Mouse (Mus musculus) gastrocnemius, postnatal 36 days (tissue): ENCODE results near the gene Aagab. TPM values are rescaled to one million over a fixed set of nuclear protein-coding genes. Genes with fewer than 3 reads are reported as not detected.

Source experiments
- DNase-seq, 2 experiments: peaks; one replicate each; pipeline ENCODE4 v3.0.0; 2022
- intact Hi-C: fragments of 180-260 bp; cut with DNase I; formaldehyde crosslinking; loops from one replicate; pipeline ENCODE4 v1.15.1; 2025
- total RNA-seq, 2 experiments: library from RNA; stranded (reverse); gene quantifications; 2 replicates each; pipeline ENCODE4 v1.2.3; 2021

Aagab gene
- total RNA-seq, 2 experiments from 2014 or later = 10.9 TPM

DNA sequence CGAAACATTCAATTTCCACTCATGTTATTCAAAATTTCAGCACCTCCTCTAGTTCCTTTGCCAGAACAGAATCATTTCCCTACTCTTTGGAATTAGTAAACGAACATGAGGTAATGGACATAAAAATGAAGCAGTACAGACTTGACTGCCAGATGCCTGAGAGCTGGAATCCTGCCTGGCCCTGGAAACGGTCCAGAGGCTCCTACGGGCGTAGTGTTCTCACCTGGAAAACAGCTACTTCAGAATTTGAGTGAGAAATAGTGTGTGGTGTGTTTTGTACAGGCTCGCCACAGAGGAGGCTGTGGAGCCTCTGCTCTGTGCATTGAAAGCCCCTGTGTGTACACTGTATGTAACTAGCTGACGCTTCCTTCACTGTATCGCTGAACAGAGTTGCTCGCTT, 5.8 kb upstream of the Aagab start:
- intact Hi-C loops = no loop called here
- no peak for DNase-seq

DNA sequence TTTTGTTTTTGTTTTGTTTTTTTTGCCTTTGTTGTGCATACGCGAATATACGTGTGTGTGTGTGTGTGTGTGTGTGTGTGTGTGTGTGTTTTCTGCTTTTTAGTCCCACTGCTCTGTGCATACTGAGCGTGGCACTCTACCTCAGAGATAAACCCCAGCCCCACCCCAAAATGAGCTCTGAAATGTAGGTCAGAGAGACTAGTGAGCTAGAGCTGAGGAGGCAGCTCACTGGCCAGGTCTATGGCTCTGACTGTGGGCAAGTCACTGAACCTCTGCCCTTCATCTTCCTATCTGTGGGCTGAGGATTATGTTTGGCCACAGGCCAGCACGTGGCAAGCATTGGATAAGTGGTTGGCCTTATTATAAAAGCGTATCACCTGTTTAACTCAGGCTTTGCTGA, 1.4 kb downstream of the Aagab start:
- intact Hi-C loops = no loop called here
- DNase-seq = no peak

DNA sequence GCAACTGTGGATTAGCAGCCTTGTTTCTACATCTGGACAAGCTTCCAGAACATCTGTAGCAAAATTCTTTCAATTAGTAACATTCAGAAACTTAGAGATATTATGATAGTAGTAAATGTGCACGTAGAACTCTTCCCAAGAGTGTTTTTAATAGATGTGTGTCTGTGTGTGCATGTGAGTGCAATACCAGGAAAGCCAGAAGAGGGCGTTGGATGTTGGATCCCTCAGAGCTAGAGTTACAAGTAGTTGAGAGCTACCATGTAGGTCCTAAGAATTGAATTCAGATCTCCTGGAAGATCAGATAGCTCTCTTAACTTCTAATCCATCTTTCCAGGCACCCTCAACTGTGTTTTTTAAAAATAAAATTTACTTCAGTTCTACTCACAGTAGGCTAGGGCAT, 4.1 kb downstream of the Aagab start:
- intact Hi-C loops = no loop called here
- no peak for DNase-seq

DNA sequence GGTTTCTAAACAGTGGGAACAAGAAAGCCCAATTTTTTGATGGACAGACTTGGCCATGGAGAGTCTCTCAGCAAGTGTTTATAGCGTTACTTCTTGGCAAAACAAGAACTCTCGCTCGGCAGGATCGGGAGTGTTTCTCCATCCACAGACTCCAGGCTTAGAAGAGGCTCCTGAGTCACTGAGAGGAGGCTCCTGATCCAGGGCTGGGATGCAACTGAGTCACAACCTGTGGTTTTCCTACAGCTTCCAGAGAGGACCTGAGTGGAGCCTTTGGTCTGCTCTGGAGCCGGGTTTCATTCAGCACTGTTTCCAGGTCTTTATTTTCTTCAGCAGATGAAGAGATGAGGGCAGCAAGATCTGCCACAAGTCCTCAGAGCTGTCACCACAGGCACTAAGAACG, 5.5 kb downstream of the Aagab start:
- intact Hi-C loops = no loop called here
- DNase-seq = no peak

DNA sequence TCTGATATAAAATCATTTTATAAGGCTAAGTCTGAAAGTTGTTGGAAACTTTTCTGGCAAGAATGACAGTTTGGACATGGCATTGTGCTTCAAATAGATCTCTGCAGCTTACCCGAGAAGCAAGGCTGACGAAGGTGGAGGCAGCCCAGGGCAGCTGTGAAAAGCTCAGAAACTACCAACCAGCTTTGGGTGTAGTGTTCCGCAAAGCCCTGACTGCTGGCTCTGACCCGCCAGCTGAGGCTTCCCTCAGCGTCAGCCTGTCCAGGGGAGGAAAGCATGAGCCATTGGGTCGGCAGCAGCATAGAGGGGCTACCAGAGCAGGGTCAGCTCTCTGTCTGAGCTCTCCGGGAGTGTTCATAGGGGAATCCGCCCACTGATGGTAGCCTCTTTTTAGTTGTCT, 6.8 kb downstream of the Aagab start:
- DNase-seq = no peak
- intact Hi-C loops = no loop called here

DNA sequence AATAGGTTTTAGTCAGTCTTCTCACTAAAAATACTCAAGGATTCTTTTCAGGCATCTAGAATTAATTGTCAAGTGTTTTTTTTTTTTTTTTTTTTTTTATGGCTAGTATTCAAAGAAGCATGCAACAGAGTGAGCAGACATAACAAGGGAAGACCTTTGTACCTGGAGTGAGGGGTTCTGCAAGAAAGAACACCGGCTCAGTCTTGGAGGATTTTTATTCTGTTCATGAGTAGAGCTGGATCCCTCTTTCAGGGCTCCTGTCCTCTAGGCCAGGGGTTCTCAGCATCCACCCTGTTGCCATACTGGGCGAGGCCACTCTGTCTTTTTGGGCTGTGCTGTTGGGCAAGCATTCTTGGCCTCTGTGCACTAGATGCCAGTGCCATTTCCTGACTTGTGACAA, 7.3 kb downstream of the Aagab start:
- intact Hi-C loops = no loop called here
- no peak for DNase-seq

DNA sequence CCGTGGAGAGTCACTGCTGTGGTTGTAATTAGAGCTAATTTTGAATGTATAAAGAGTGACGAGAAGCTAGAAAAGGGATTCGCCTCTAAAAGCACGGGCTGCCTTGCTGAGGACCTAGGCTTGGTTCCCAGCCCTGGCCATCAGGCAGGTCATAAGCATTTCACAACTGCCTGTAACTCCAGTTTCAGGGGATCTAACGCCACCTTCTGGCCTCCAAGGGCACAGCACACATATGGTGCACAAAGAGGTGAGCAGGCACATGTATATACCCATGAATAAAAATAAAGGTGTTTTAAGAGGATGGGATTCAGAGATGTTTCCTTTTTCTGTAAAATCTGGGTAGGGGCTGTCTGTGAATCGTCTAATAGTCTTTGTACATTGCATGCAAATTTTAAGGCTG, 7.8 kb downstream of the Aagab start:
- intact Hi-C loops = no loop called here

DNA sequence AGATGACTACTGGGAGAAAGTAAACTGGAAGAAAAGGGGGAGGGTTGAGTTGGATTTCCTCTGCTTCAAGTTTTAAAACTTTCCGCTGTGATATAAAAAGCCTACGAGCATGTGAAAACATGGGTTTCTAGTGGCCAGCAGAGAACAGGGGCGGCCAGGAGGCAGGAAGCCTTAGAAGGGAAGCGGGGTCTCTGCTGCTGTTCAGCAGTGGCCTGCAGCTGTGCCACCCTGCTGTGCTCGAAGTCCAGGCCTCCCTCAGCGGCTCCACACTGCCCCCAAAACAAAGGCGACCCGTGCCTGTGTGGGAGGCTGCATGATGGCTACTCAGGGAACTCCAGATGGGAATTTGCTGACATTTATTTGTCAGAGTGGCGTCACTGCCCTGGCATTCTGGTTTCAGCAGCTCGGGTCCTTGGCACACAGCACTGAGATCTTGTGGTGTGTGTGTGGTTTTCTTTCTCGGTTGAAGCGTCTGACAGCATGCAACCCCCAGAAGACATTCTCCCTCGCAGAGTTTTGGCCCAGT, 8.4 kb downstream of the Aagab start:
- intact Hi-C loops = no loop called here
- DNase-seq = peak in 1 of 2 experiments; percentile 22

More for the DNA sequence above, 7.8 kb downstream of the Aagab start:
- no peak for DNase-seq

DNA sequence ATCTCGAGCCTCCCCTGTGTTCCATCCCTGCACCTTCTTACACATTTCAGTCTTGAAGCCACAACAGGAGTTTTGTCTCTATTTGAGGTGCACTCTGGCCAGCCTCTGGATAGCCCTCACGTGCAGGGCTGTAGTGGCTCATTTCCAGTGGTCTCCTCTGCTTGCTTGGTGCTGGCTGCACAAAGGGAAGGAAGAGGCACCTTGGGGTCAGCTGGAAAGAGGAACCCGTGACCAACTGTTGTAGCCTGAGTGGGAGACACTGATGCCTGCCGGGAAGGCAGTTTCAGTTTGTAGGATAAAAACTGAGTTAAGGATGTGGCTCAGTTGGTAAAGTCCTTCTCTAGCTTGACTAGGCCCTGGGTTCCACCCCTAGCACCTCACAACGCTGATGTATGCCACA, 9.5 kb downstream of the Aagab start:
- intact Hi-C loops = no loop called here
- DNase-seq = no peak

DNA sequence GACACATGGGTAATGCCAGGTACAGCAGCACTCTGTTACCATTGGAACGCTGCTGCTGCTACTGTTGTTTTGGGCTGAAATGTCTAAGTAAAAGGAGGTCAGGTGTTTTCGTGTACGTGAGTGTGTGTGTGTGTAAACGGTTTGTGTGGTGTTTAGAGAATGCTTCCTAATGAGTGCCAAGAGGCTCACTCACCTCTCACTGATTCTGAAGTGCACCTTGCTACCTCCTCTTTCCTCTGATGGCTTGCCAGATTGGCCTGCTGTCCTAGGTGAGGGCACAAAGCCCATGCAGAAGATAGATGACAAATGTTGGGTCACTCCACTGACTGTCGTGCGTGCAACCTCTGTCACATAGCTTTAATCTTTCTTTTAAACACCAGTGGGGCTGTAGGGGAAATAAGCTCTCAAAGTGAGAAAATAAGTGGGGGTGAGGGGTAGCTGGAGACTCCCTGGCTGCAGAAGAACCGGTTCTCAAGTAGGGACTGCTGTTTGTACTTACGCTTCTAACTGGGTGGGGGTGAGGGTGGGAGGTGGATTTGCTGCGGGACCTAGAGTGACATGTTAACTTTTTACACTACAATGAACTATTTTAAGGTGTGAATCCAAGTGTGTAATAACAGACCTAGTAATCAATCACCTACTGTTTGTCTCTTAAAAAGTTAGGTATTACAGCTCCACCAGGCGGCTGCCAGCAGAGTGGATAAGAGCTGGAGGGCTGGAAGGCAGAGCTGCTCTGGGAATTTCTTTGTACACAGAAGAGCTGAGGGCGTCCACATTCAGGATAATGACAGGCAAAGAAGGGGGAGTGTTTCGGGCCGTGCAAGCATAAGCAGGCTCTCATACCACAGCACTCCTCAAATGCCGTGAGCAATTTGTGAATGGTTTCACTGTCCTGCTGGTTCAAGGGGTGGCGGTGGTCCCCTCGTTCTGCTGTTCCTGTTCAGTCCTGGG, 10.4 kb downstream of the Aagab start:
- no peak for DNase-seq
- intact Hi-C loops = no loop called here

DNA sequence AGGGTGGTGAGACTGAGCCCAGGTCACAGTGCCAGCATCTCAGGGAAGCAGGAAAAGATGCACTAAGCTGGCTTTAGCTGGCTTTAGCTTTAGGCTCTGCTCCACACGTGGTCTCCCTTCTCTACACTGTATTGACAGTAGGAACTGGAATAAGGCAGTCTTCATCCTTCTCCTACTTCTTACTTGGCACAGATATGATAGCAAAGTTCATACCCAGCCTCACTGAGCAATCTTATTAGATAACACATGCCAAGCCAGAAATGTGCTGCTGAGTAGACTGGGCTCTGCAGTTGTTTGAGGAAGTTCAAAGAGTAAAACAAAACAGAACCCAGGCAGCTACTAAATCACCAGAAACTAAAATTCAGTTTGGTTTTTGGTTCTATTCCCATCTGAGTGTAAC, 11.1 kb downstream of the Aagab start:
- DNase-seq = no peak
- intact Hi-C loops = no loop called here

DNA sequence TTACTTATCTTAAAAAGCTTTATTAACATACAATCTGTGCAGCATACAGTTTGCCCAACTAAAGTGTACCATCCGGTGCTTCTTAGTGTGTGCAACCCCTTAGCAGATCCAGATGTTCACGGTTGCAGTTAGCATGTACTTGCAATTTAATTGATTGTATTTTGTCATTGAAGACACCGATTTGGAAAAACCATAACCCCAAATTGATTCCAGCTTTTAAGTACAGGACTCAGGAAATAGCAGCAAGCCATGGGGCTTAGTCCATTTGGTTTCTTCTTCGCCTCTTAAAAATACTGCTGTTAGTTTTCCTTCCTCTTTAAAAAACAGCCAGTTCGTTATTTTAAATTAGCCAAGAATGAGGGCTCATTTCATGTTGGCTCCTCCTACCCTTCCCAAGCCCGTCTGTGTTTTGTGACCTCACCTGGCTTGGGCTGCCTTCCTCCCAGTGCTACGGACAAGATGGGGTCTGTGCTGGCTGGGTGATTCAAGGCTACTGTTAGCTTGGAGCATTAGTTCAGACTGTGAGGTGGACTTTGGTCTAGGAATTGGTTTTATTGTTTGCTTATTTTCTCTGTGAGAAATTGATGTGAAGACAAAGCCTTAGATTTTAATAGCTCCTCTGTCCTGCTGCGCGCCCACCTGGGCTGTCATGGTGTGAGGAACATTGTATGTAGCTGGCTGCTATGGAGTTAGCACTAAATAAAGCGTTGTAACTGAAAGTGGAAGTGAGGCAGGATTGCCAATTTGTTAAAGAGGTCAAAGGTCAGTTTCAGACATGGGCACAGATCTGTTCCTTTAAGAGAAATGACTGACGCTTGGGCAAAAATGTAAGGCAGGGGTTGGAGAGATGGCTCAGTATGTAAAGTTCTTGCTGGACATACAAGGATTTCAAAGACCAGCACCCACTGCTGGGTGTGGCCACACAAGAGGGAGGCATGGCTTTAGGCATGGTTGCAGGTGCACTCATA, 11.8 kb downstream of the Aagab start:
- intact Hi-C loops = no loop called here
- no peak for DNase-seq

DNA sequence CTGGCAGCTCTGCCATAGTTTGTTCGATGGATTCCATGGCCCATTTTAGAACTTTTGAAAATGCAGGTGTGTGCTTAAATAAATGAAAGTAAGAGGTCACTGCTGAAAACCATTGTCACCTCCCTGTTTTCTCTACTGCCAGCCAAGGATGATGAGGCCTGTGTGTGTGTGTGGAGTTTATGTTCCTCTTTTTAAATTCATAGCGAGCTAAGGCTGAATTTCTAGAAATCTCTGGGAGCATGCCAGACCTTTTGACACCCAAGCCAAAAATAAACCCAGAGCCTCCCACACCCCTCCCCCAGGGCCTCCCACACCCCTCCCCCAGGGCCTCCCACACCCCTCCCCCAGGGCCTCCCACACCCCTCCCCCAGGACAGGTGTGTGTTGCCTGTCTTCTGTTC, 15.5 kb downstream of the Aagab start:
- DNase-seq = no peak
- intact Hi-C loops = no loop called here

DNA sequence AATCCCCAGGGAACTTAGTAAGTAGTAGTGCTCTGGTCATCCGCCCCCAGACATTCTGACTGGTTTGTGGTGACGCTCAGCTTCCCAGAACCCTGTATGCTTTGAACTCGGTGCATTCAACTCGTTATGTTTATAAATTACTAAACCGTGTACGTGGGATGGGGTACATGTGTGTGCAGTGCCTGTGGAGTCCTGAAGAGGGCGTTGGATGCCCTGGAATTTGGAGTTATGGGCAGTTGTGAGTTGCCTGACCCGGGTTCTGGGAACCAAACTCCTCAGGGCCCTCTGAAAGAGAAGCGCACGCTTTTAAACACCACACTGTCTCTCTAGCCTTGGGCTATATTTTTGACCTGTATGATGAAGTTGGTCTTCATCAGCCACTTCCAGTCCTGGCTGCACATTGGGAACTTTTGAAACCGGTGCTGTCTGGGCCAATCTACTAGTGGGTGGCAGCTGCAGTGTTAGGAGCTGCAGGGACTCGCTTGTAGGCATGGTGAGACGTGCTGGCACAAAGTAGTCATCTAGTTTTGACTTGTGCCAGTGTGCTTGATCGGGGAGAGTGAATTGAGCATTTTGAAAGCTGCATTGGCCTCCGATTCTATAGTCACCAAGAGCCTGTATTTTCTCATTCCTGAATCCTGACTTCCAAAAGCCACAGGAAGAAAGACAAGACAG, 21.6 kb downstream of the Aagab start:
- no peak for DNase-seq
- intact Hi-C loops = no loop called here

DNA sequence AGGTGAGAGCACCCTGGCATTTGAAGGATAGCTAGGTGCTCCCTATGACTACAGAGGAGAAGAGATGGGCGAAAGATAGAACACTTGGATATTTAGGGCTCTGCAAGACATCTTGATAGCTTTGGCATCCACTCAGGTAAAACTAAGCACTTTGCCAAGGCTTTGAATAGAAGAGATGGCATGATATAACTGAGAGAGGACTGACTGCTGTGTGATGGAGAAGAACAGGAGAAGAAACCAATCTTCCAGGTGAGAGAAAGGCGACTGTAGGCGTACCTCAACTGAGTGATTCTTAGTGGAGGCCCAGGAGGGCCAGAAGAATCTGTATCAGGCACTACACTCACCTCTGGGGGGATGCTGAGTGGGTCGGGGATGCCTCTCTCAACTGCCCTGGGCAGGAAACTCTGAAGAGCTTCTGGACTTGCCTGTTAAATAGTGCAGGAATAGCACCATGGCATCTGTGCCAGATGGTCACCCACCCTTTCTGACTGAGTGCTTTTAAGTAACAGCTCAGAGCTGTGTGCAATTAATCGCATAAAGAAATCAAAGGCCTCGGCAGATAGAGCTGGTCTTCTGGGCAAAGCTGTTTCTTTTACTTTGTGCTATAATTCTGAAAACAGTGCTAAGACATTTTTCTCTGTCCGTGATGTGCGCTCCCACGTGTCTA, 22.8 kb downstream of the Aagab start:
- intact Hi-C loops = no loop called here
- DNase-seq = no peak

DNA sequence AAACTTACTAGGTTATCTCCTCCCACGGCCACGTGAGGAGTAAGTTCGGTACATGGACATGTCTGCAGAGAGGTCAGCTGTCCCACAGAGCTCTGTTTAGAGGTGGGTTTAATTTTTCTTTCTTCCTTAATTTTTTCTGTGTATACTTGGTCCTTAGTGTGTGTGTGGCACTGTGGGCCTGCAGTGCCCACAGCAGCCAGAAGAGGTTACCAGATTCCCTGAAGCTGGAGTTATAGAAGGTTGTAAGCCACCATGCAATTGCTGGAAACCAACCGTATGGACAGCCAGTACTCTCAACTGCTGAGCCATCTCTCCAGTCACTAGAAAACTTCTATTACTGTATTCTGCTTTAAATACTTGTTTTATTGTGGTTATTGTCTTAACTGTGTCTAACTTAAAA, 29.6 kb downstream of the Aagab start:
- intact Hi-C loops = loop anchor here (5.0 kb wide), 1 partner anchor 210 kb away; no protein-coding TSS in a partner anchor
- no peak for DNase-seq

DNA sequence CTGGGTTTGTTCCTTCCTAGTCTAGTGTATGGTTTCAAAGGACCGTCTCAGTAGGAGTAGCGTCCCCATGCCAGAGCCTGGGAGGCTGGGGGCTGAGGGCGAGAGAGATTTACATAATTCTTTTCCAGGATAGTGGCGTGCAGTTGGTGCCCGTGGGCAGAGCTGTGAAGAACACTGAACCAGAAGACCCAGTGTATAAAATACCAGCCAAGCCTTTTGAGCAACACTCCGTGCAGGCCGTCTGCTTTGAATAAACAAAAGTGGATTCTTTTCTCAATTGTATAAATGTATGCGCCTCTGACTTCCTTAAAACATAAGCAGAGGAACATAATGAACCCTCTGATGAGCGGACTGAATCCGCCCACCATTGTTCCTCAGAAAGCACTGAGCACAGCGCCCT, 30.5 kb downstream of the Aagab start:
- DNase-seq = no peak
- intact Hi-C loops = loop anchor here (5.0 kb wide), 1 partner anchor 209 kb away; no protein-coding TSS in a partner anchor

DNA sequence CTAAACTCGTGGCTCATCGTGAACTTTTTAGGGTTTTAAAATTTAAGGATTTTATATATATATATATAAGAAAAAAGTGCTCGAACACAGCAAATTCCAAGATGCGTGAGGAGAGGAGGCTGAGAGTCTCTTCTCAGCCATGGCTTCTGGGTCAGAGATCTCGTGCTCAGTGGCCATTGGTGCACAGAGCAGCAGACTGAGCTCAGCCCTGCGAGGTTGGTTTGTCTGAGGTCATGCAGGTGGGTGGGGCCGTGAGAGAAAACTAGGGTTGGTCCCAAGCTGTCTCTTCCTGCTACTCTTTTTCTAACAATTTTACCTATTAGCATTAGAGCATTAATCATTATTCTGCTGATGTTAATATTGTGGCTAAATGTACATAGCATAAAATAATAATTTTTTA, 30.9 kb downstream of the Aagab start:
- intact Hi-C loops = loop anchor here (5.0 kb wide), 1 partner anchor 209 kb away; no protein-coding TSS in a partner anchor
- DNase-seq = no peak

DNA sequence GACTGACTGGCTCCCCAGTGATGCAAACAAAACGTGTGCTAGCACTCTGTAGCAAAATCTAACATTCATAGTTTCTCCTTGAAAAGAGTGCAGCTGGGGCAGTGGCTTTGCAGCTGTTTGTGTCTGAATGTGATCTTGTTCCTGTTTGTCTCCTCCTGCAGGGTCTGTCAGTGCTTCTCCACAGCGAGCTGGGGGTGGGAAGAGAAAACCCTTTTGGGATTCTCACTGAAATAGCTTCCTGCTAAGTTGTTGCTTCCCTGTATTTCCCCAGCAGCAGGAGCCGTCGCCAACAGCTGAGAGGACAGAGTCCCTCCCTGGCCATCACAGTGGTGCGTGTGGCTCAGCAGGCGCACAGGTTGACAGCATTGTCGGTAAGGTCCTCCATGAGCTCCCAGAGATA, 33.7 kb downstream of the Aagab start:
- intact Hi-C loops = no loop called here
- no peak for DNase-seq
